Mouse (Mus musculus): ENCODE results near the gene Scn4b. TPM values are rescaled to one million over a fixed set of nuclear protein-coding genes. Genes with fewer than 3 reads are reported as not detected.

The Scn4b gene
- total RNA-seq, 2 experiments from 2014 or later, result not detected

DNA sequence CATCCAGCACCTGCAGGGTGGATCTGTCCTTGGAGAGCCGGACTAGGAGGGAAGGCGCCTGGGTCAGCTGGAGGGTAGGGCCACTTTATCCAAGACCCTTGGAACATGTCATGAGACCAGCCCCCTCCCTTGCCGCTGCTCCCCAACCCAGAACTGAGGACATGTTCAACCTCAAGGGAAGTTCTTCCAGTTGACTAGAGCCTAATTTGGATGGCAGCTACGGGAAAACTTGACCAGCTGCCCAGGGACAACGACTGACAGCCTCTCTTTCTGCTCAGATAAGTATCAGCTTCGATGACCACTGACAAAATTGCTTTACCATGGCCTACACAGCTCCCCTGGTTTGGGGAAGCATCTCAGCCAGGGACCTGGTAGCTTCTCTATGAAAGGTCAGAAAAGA is 45.1 kb downstream of the Scn4b start:
- ATAC-seq (replicated peaks; ENCODE audit: low FRiP score, poor library complexity, severe bottlenecking), result no peak

DNA sequence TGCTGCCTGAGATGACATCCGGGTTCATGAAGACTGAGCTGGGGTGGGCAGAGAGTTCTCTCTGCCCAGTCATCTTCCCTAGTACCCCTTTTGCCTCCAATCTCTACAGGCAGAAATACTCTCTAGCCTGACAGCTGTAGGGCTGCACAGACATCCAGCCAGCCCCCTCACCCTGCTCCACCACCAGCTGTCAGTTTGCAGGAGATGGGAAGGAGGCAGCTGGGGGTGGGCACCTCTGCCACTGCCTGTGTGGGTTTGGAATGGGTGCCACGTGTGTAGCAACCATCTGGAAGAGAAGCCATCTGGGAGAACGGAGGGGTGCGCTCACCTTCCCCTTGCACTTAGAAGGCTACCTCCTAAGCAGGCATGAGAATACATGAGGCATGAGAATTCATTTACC is 47.1 kb downstream of the Scn4b start:
- ATAC-seq (replicated peaks; ENCODE audit: low FRiP score, poor library complexity, severe bottlenecking), result no peak

DNA sequence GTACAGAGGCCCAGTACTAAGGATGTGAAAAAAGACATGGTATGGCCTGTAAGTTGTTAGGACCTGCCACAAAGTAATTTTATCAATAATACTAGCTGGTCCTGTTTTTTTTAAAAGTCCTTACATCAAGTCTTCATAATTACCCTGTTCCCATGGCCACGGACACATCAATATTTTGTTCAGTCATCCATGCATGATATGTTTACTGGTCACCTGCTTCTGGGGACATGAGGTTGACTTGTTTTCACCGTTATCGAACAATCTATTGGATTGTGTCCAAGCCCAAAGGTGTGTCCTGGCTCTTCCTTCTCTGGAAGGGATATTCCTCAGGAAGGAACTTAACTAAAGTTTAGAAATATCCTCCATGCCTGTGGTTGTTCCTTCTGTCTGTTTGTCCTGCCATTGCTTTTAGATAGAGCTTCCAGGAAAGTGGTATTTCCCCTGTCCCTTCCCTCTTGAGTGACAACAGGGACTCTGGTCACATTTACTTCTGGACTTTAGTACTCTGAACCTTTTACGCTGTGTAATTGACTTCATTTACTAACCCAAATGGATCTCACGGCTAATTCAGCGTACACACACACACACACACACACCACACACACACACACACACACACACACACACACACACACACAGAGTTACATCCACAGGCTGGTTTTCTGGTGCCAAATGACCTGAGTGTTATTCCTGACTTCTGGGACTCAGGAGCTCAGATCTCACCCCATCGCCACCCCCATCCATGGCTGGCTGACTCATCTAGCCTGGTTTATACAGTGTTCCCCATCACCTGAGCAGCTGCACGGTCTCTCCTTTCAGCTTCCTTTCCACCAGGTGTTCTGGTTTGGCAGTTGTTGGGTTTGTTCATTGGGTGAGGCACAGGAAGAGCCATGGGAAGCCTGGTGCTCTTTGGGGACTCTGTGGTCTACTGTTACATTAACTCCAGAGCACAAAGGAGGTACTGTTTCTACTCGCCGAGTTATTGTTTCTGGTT is 50.7 kb downstream of the Scn4b start:
- no peak for ATAC-seq (replicated peaks; ENCODE audit: low FRiP score, poor library complexity, severe bottlenecking)

DNA sequence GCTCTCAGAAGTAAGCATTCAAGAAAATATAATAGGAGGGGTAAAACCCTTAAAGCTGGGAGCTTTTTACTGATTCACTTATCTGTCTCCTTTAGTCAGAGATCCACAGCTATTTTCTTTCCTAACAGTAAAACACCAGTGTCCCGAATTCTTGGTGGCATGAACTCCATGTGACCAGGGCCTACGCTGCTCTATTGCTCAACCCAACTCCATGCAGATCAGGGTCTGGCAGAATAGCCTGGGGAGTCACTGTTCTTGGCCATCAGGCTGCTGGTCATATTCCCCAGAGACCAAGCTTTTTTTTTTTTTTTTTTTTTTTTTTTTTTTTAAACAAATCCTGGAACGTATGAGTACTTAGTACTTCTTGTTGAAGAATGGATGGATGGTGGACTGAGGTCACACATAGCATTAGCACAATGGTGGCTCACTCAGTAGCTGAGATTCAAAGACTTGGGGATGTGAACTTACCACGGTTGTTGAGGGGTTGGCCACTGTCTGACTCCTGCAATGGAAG is 51.5 kb downstream of the Scn4b start:
- ATAC-seq (replicated peaks; ENCODE audit: low FRiP score, poor library complexity, severe bottlenecking), result no peak

DNA sequence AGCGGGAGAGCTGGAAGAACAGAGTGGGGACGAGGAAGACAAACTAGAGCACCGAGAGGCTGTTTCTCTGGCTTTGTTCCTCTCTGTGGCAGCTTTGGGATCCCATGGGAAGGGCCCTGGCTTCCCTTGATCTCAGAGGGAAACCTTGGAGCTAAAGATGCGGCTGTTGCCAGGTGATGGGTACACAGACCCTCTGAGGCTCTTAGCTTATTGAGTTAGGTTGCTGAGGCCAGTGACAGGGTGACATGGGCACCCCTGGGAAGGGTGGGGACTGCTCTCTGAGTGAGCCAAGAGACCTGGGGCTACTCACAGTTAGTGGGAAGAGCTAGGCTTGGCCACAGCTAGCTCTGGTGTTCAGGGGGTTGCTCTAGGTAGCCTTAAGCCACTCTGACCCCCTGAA is 57.3 kb downstream of the Scn4b start:
- ATAC-seq (replicated peaks; ENCODE audit: low FRiP score, poor library complexity, severe bottlenecking), result no peak

DNA sequence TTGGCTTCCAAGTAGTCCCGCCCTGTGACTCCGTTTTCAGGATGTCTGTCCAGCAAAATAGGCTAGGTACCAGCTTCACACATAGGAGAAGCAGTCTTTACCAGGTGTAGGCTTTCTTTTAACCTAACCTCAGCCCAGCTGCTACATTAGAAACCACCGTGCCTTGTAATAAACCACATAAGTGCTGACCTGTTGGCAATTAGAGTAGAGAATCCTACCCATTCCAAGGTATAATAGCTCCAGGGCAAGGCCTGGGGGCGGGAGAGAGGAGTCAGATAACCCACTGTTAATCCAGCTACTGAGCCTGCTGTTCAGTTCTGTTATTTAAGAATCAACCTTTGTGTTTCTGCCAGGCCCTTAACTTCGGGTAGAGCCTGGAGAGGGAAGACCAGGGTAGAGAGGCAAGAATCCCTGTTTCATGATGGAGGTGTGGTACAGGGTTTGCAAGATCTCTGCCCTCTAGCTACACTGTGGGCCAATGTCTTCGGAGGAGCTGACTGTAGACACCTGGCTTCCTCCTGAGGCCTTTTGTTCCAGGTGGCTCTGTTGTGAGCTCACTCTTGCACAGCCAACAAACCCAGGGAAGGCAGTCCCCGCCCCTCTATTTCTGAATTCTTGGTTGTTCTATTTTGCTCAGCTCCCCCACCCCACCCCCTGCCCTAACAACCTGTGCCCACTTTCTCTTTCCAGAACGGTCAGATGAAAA is 58.1 kb downstream of the Scn4b start:
- no peak for ATAC-seq (replicated peaks; ENCODE audit: low FRiP score, poor library complexity, severe bottlenecking)

DNA sequence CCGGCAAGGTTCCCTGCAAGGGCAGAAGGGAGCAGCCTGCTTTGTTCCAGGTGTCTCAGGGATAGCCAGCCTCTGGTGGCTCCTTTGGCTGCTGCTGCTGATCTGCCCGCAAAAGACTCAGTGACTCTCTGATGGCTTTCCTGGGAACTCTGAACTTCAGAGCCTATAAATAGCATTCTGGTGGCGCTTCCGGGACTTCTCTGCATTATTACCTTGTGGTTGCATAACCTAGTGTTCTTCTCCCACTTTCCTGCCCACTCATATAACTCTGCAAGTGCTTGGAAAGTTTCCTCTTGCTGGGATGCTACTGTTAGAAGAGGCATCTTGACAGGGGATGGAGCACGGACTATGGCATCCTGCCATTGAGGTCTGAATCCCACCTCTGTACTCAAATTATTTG is 59.4 kb downstream of the Scn4b start:
- no peak for ATAC-seq (replicated peaks; ENCODE audit: low FRiP score, poor library complexity, severe bottlenecking)

DNA sequence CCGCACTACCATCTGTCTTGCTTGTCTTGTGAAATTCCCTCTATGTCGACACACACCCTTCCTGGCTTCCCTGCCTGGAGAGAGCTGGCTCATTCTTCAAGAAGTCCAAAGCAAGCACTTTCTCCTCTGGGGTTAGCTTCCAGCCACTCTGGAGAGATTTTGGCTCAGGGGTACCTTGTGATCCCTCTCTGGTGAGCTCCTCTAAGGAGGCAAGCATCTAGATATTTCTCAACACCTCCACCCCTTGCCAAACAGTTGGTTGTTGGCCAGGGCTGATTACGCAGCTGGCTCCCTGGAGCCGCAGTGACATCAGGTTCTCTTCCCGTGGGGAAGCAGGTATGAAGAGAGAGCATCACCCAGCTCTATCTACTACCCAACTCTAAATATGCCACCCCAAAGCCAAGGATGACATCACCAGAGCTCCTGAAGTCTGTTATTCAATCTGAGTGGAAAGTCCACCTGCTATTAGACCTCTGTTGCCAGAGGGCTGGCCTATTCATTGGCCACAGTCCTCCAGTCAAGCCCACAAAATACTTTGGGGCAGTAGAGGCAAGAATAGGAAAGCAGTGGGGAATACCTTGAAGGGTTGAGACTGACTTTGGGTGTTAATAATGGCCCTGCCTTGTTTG is 63.2 kb downstream of the Scn4b start:
- ATAC-seq (replicated peaks; ENCODE audit: low FRiP score, poor library complexity, severe bottlenecking), result no peak

DNA sequence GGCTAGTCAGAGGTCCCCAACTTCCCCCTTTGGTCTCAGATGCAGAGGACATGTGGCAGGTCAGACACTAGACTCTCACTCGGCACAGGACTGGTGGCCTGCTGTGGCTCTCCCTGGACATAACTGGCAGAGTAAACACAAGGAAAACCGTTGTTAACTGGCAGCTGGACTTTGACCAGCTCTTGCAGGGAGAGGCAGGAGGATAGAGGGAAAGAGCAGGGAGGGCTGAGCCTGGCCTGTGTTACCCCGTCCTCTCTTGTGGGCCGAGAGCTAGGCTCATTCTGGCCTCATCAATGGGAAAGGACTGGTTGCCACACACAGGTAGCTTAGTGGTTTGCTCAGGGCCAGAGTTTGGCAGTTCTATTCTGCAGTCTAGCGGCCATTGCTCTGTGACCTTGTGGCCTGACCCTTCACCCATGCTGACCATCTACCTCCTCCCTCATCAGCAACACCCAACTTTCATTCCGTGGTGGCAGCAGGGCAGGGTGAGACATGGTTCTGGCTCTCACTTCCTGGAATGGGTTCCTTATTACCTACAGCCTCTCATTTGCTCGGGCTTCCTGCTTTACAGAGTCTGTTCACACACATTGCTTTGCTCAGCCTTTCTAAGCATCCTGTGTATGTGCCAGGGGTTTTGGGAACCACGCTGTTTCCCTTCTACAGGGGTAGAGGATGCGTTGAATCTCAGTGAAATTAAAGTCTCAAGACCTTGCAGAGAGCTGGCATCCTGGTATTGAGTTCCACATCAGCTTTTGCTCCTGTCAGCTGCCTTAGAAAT is 64.0 kb downstream of the Scn4b start:
- no peak for ATAC-seq (replicated peaks; ENCODE audit: low FRiP score, poor library complexity, severe bottlenecking)

Other genes with a start within 250 kb of the Scn4b start
- 219 and 228 TPM in 2 replicates for gene Atp5l, start 217.7 kb upstream of the Scn4b start, total RNA-seq (2015; ENCODE audit: low replicate concordance)
- 38.1 and 117 TPM in 2 replicates for gene Atp5l, start 217.7 kb upstream of the Scn4b start, total RNA-seq (2017; ENCODE audit: low replicate concordance)
- gene Ube4a, start 172.8 kb upstream of the Scn4b start, total RNA-seq (2015; ENCODE audit: low replicate concordance), result 19.0 and 38.2 TPM in 2 replicates
- gene Ube4a, start 172.8 kb upstream of the Scn4b start, total RNA-seq (2017; ENCODE audit: low replicate concordance), result 29.6 and 53.4 TPM in 2 replicates
- 6.9 TPM in 1 of 2 replicates, not detected in the other for gene Cd3g, start 158.0 kb upstream of the Scn4b start, total RNA-seq (2015; ENCODE audit: low replicate concordance)
- 0.98 and 6.6 TPM in 2 replicates for gene Cd3g, start 158.0 kb upstream of the Scn4b start, total RNA-seq (2017; ENCODE audit: low replicate concordance)
- gene Cd3d, start 156.6 kb upstream of the Scn4b start, total RNA-seq (2015; ENCODE audit: low replicate concordance), result not detected in 2 replicates
- not detected in 2 replicates for gene Cd3d, start 156.6 kb upstream of the Scn4b start, total RNA-seq (2017; ENCODE audit: low replicate concordance)
- gene Cd3e, start 128.8 kb upstream of the Scn4b start, total RNA-seq (2015; ENCODE audit: low replicate concordance), result not detected in 2 replicates
- gene Cd3e, start 128.8 kb upstream of the Scn4b start, total RNA-seq (2017; ENCODE audit: low replicate concordance), result 0.43 TPM in 1 of 2 replicates, not detected in the other
- gene Mpzl2, start 98.6 kb upstream of the Scn4b start, total RNA-seq (2015; ENCODE audit: low replicate concordance), result not detected in 2 replicates
- not detected in 2 replicates for gene Mpzl2, start 98.6 kb upstream of the Scn4b start, total RNA-seq (2017; ENCODE audit: low replicate concordance)
- 1.0 and 1.9 TPM in 2 replicates for gene Mpzl3, start 83.2 kb upstream of the Scn4b start, total RNA-seq (2015; ENCODE audit: low replicate concordance)
- gene Mpzl3, start 83.2 kb upstream of the Scn4b start, total RNA-seq (2017; ENCODE audit: low replicate concordance), result 0.56 TPM in 1 of 2 replicates, not detected in the other
- gene Jaml, start 59.2 kb upstream of the Scn4b start, total RNA-seq (2015; ENCODE audit: low replicate concordance), result 2.7 and 3.1 TPM in 2 replicates
- gene Jaml, start 59.2 kb upstream of the Scn4b start, total RNA-seq (2017; ENCODE audit: low replicate concordance), result 1.2 and 3.6 TPM in 2 replicates
- gene Scn2b, start 20.6 kb upstream of the Scn4b start, total RNA-seq (2015; ENCODE audit: low replicate concordance), result 0.77 TPM in 1 of 2 replicates, not detected in the other
- not detected in 2 replicates for gene Scn2b, start 20.6 kb upstream of the Scn4b start, total RNA-seq (2017; ENCODE audit: low replicate concordance)
- gene BC049352, start 43.6 kb downstream of the Scn4b start, total RNA-seq (2015; ENCODE audit: low replicate concordance), result not detected in 2 replicates
- not detected in 2 replicates for gene BC049352, start 43.6 kb downstream of the Scn4b start, total RNA-seq (2017; ENCODE audit: low replicate concordance)
- gene Tmprss4, start 65.7 kb downstream of the Scn4b start, total RNA-seq (2015; ENCODE audit: low replicate concordance), result not detected in 2 replicates
- not detected in 2 replicates for gene Tmprss4, start 65.7 kb downstream of the Scn4b start, total RNA-seq (2017; ENCODE audit: low replicate concordance)
- 4.6 and 4.8 TPM in 2 replicates for gene Il10ra, start 130.8 kb downstream of the Scn4b start, total RNA-seq (2015; ENCODE audit: low replicate concordance)
- gene Il10ra, start 130.8 kb downstream of the Scn4b start, total RNA-seq (2017; ENCODE audit: low replicate concordance), result 5.0 and 8.8 TPM in 2 replicates
- not detected in 2 replicates for gene Tmprss13, start 180.7 kb downstream of the Scn4b start, total RNA-seq (2015; ENCODE audit: low replicate concordance)
- gene Tmprss13, start 180.7 kb downstream of the Scn4b start, total RNA-seq (2017; ENCODE audit: low replicate concordance), result not detected in 2 replicates
- not detected in 2 replicates for gene Fxyd6, start 231.8 kb downstream of the Scn4b start, total RNA-seq (2015; ENCODE audit: low replicate concordance)
- gene Fxyd6, start 231.8 kb downstream of the Scn4b start, total RNA-seq (2017; ENCODE audit: low replicate concordance), result not detected in 2 replicates